Mouse (Mus musculus) spleen, adult 2 months (tissue): ENCODE results near the gene Traf3ip1.

Source experiments
- CTCF ChIP-seq: fragments of 200-500 bp; IDR thresholded peaks from 2 replicates; pipeline ENCODE4 v1.5.1; 2011; ENCODE audit warnings: mild to moderate bottlenecking, inconsistent platforms; ENCODE audit not compliant: insufficient read depth, insufficient read length, insufficient replicate concordance; ENCODE audit errors: extremely low read depth
- POLR2A ChIP-seq: fragments of 200-500 bp; IDR thresholded peaks from 2 replicates; pipeline ENCODE4 v1.6.1; 2011; ENCODE audit warnings: low read depth, low read length, inconsistent platforms

GRCm38 (mm10) chr1:91532892-91533291, 38.4 kb downstream of the Traf3ip1 start:
- TF ChIP-seq POLR2A (no peak), CTCF (no peak)
